Mouse (Mus musculus) CD4-positive helper T cell, adult 2 months (primary cell): Measurements from ENCODE around the gene Gm49405.

Experiments used
- DNase-seq: peaks from one replicate; pipeline ENCODE4 v3.0.0-alpha.2; 2012; ENCODE audit warnings: low read depth, missing footprints, low spot score

Gm49405 gene

GRCm38 (mm10) chr19:4051741-4052515, 51.5 kb downstream of the Gm49405 start:
- peak; percentile 75 for DNase-seq

GRCm38 (mm10) chr19:4052516-4053030, 52.1 kb downstream of the Gm49405 start:
- DNase-seq, result peak; percentile 69

- no peak for DNase-seq
Observed at GRCm38 (mm10) chr19:4054613-4055012, 54.2 kb downstream of the Gm49405 start.
